Mouse (Mus musculus) CD4-positive, CD25-positive, alpha-beta regulatory T cell, adult 4 months (primary cell): ENCODE measurements around the gene Fam131c. TPM values are rescaled to one million over a fixed set of nuclear protein-coding genes. Genes with fewer than 3 reads are reported as not detected.

Experiments used
- ATAC-seq: one replicate; pipeline ENCODE4 v1.8.0; 2017
- polyA plus RNA-seq, 2 experiments: library from polyadenylated mRNA; unstranded; fragments of 100-300 nt; shearing (Covaris generic); gene quantifications; one replicate each; pipeline ENCODE4 v1.2.1; 2017

Gene Fam131c
- not detected for polyA plus RNA-seq

- ATAC-seq = no peak
Observed at GRCm38 (mm10) chr4:141367997-141368791, at the start of gene Fam131c. TSS of gene Fam131c (plus strand) at chr4:141368220.

DNA sequence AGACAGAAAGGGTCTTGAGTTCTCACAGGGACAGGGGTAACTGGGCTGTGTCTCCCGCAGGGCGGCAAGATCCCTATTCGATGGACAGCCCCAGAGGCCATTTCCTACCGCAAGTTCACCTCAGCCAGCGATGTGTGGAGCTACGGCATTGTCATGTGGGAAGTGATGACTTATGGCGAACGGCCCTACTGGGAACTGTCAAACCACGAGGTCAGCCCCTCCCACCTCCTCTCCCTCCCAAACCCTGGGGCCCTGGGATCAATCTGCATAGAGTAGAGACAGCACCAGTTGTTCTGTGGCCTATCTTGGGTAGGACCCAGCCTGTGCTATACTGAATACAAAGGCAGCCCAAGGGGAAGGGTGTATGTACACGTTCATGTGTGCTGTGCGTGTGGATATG, 45.5 kb upstream of the Fam131c start:
- no peak for ATAC-seq

DNA sequence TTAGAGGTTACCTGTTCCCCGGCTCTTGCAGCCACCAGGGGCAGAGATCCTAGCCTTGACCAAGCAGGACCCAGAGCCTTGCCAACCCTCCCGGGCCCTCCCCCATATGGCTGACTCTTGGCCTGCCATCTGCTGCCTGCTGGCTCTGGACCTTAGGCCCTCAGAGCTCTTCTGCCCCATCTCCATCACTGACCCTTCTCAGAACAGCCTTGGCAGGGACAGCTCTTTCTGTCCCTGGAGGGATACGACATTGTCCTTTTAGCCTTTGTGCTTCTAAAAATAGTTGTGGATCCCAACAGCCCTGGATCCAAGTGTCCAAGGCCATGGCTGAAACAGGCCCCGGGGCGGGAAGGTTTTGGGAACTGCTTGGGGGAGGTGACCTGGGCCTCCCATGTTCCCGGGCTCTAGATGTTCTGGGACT, 43.2 kb upstream of the Fam131c start:
- no peak for ATAC-seq

- ATAC-seq = no peak
Observed at GRCm38 (mm10) chr4:141325636-141326035, 42.4 kb upstream of the Fam131c start.

DNA sequence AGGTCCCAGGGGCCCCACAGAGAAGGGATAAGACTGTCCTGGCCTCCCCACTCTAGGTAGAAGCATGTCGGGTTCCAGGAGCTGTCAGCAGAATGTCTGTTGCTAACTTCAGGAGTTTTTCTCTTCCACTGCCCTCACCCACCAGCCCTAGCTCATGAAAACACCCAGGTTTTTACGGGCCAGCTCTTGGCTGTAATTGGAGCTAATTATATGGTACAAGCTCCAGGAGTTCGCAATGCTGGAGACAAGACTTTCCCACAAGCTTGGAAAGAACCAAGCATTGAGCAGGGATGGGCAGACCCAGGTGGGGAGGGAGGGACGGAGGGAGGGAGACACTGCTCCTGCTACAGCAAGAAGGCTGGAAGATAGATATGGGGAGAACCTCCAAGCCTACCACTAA, 40.9 kb upstream of the Fam131c start:
- no peak for ATAC-seq

DNA sequence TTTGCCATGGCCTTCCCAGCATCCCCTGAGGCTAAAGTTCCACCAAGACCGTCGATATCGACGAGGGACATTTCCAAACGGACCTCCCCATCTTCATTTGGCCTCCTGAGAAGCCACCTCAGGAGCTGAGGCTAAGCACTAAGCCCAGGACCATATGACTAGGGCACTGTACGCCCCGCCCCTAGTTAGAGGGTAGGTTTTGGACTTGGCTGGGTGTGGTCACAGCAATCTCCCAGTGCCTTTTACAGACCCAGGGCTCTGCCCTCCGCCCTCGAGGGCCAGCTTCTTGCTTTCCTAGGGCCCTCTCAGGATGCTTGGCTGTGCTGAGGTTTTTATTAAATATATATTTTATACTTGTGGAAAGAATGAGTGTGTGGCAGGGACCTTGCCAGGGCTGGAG, 39.3 kb upstream of the Fam131c start:
- ATAC-seq = no peak

DNA sequence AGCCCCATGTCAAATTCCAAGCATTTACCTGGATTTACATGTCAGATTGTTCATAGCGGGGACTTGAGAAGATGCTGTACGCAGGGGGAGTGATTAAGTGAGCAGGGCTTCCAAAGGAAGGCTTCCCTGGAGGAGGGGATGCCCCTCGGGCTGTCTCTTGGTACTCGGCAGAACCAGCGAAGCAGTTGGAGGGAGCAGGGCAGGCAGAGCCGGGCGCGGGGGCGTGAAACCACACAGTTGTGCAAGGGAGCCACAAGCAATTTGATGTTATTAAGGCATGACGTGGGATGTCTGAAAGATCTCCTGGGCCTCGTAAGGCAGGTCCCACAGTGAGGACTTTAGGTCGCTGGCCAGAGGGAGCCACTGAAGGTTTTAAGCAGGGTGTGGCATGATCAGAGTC, 38.1 kb upstream of the Fam131c start:
- ATAC-seq = no peak

DNA sequence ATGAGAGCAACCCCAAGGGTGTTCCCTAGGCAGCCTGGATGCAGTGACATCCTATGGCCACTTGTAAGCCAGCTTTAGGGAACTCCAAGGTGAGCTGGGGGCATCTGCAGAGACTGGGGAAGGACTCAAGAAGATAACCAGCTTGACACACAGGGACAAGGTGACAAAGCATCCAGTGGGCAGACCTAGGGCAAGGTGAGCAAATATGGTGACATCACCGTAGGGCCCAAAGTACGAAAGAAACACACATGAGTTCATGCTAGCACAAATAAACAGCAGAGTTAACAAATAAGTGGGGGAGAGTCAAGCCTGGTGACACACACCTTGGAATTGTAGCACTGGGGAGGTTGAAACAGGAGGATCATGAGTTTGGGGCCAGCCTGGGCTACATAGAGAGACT, 36.6 kb upstream of the Fam131c start:
- ATAC-seq = no peak

GRCm38 (mm10) chr4:141332258-141332657, 35.8 kb upstream of the Fam131c start:
- no peak for ATAC-seq

DNA sequence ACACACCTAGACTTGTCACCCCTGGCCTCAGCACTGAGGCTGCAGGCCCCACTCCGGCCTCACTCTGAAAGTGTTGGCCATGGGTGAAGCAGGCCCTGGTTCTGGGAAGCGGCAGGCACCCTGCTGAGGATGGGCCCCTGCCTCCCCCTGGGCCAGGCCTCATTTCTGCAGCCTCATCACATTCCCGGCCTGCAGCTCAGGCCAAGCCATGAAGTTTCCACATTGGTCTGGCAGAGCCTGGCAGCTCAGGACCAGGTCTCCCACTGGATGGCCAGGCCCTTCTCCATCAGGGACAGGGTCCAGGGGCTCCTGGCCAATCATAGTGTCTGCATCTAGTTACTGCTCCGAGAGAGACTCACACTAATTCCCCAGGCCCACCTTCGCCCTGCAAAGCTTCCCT, 33.3 kb upstream of the Fam131c start:
- no peak for ATAC-seq

- ATAC-seq = no peak
Observed at GRCm38 (mm10) chr4:141335263-141335796, 32.7 kb upstream of the Fam131c start.

- no peak for ATAC-seq
Observed at GRCm38 (mm10) chr4:141336196-141336595, 31.8 kb upstream of the Fam131c start.

DNA sequence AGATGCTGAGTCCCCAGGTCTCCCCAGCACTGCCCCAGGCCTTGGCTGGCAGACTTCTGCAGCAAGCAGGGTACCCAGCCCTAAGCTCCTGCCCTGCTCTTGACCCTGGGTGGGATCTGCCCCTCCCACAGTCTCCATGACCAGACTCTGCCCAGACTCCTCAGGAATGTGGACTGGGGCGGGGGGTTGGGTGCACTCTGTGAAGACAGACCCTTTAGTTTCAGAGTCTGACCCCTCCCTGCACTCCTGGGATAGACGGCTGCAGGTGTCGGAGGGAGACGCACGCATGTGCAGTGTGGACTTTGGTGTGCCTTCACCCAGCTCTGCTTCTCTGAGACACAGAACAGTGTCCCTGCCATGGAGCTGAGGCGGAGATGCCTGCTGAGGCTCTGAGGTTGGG, 30.0 kb upstream of the Fam131c start:
- ATAC-seq = no peak

DNA sequence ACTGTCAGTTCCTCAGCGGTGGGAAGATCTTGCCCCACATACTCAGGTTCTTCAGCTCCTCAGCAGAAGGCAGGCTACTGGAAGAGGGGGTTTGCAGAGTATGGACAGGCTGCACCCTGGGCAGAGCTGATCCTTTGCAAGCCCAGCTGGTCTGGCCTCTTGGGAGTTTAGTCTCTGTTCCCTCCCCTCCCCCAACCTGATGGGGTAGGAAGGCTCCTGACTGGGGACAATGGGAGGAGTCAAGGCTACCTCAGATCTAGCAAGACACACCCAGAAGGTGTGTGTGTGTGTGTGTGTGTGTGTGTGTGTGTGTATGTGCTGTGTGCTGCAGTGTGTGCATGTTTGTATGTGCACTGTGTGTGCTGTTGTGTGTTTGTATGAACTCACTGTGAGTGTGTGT, 29.2 kb upstream of the Fam131c start:
- no peak for ATAC-seq

DNA sequence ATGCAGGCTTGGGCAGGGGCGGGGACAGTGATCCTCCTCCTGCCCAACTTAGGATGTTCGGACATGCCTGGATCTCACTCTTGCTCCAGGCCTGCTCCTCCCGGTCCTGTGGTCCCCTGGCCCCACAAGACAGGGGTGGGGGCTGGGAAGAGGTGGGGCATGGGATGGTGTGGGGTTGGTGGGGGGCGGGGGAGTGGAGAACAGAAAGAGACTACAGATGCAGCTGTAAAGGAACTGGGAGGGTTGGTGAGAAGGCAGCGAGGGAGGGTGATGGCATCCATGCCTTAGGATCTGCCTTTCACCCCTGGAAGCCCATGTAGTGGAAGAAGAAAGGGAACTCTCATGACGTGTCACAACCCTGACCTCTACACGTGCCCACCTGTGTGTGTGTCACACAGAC, 26.5 kb upstream of the Fam131c start:
- ATAC-seq = no peak

DNA sequence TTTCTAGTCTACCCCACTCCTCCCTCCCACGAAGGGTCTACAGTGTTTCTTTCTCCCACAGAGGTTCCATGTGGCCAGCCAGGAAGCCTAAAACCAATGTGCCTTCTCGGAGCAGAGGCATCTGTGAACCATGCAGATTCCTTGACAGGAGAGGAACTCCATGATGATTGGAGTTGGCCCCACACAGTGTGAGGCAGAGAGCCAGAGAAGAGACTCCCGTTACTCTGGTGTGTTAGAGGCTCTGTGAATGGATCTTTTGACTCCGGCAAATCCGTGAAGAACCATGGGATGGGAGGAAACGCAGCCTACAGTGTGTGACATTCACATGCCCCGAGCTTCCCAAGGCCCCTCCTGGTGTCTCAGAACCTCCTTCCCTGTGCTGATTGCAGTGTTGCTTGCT, 24.5 kb upstream of the Fam131c start:
- no peak for ATAC-seq

GRCm38 (mm10) chr4:141345219-141345618, 22.8 kb upstream of the Fam131c start:
- no peak for ATAC-seq

DNA sequence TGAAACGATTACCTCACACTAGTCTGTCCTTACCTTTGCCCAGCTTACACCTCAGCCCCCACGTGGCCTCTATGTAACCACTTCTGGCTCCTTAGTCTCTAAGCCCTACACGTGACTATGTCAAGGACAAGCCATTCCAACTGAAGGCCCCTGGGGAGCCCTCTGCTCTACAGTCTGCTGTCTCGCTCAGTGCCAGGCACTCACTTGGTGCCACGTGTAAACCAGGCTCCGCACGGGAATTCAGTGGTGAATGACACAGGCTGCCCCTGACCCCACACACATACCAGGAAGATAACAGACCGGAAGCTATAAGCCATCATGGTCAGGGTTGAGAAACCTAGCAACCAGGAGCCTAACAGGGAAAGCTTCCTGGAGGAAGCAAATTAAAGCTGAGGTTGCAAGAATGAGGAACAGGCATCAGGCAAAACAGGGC, 20.6 kb upstream of the Fam131c start:
- no peak for ATAC-seq

- ATAC-seq = no peak
Observed at GRCm38 (mm10) chr4:141348616-141349015, 19.4 kb upstream of the Fam131c start.

DNA sequence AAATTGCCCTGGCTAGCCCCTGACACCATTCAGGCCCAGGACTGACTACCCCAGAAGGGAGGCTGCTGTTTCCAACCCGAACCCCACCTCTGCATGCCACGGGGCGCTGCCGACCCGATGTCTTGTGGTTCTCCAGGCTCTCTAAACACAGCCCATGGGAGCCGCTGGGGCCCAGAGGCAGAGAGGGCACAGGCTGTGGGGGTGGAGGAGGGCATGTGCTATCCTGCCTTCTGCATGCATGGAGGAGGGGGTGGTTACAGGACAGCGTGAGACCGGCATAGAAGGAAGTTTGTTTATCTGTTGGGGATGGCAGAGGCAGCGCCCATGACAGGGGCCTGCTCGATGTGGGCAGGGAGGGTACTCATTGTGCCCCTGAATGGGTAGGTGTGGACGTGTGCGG, 18.0 kb upstream of the Fam131c start:
- no peak for ATAC-seq

- ATAC-seq = no peak
Observed at GRCm38 (mm10) chr4:141351972-141352371, 16.0 kb upstream of the Fam131c start.

DNA sequence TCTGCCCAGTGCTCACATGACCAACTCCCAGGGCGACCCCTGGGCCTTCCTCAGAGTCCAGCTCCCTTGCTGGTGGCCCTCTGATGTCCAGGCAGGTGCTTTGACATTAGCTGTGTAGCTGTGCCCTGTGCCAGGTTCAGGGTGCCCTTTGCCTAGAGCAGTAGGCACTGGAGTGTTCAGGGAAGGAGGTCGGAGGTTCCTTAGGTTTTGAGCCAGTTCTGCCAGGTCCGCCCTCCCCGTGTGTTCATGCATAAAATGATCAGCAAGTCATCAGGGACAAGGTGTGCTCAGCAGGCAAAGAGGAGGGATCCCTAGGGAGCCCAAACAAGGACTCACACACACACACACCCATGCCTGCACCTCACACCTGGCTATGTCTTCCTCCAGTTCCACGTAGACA, 15.0 kb upstream of the Fam131c start:
- no peak for ATAC-seq

- no peak for ATAC-seq
Observed at GRCm38 (mm10) chr4:141353868-141354267, 14.2 kb upstream of the Fam131c start.

GRCm38 (mm10) chr4:141357811-141358210, 10.2 kb upstream of the Fam131c start:
- ATAC-seq = no peak

GRCm38 (mm10) chr4:141359222-141359621, 8.8 kb upstream of the Fam131c start:
- no peak for ATAC-seq
